In the genomic region with DNA sequence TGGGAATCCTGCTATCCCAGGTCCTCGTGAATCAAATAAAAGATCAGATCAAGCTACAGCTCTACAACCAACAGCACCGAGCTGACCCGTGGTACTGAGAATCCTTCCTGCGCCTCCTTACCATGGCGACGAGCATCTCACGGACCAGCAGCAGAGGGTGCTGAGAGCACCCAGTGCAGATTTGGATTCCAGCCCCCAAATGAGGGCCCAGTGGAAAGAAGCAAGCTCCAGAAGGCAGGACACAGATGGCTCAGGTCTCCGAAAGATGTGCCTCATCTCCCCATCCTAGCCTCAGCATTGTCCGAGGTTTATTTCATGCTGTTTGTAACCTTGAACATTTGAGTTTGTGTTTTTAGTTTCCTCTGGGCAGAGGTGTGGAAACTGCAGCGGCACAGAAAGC, we compare ENCODE assay signal across 9 mouse cellular contexts. TPM values are rescaled to one million over a fixed set of nuclear protein-coding genes. Genes with fewer than 3 reads are reported as not detected.
DNase-seq lines count a peak whose midpoint lies in the region; ATAC-seq lines count a peak whose summit lies in the region.
"Had no signal": no experiment of that assay in that cellular context is flagged by ENCODE, and none has a peak within 500 bp of the region (broad histone marks: within the 10 kb centered on the region; RNA-seq: fewer than 3 reads in every experiment).

No protein-coding gene starts in this region.

- H3K9me3 ChIP-seq in forebrain, embryonic 14.5 days (replicated peaks; ENCODE audit: control insufficient read depth, low read length), result no peaks in the 10 kb centered on the region
- no peaks in the 10 kb centered on the region for H3K9me3 ChIP-seq in midbrain, embryonic 16.5 days (replicated peaks; ENCODE audit: control insufficient read depth, low read length, poor library complexity, severe bottlenecking)

- intact Hi-C loops in left cerebral cortex, postnatal 36 days (cut with DNase I), result loop anchor here (5.0 kb wide), 1 partner anchor 100 kb away; no protein-coding TSS in a partner anchor
- intact Hi-C loops in left cerebral cortex, postnatal 25 days (cut with DNase I), result no loop called here

- H3K4me1 ChIP-seq in forebrain, embryonic 14.5 days (ENCODE audit: control insufficient read depth, insufficient read depth, low read length), result peaks cover 19% of the 10 kb centered on the region
- H3K4me1 ChIP-seq in midbrain, embryonic 16.5 days (ENCODE audit: control insufficient read depth, insufficient read depth, low read length), result peaks cover 16% of the 10 kb centered on the region

- WGBS in forebrain, embryonic 14.5 days, result 53% methylated on average over 10 of the region's 10 CpGs
- WGBS in midbrain, embryonic 16.5 days, result 49% methylated on average over 10 of the region's 10 CpGs

- H3K4me3 ChIP-seq in forebrain, embryonic 14.5 days (ENCODE audit: low read depth, low read length), result 0 out of 2 replicates have a peak overlapping the region, but pooled peaks have one; percentile 8
- H3K4me3 ChIP-seq in midbrain, embryonic 16.5 days (ENCODE audit: low read depth, low read length), result no peak overlapping the region

- peak; percentile 42 for ATAC-seq in frontal cortex, adult (ENCODE audit: low TSS enrichment)
- no peak; the same call in 1 of the 2 replicates for ATAC-seq in forebrain, embryonic 14.5 days
- ATAC-seq in midbrain, embryonic 16.5 days, result no peak
- ATAC-seq in CD4-positive, CD25-positive, alpha-beta regulatory T cell, adult 4 months, result no peak

- peak overlapping the region; percentile 49 for H3K4me2 ChIP-seq in forebrain, embryonic 14.5 days (ENCODE audit: low read length)
- peak overlapping the region; percentile 57 for H3K4me2 ChIP-seq in midbrain, embryonic 16.5 days (ENCODE audit: low read length)

- no peak overlapping the region for H3K27ac ChIP-seq in forebrain, embryonic 14.5 days (ENCODE audit: low read depth, low read length)
- peak overlapping the region; percentile 35; the same call in 1 of the 2 replicates for H3K27ac ChIP-seq in midbrain, embryonic 16.5 days (ENCODE audit: low read length)

- peak overlapping the region; percentile 37; the same call in 1 of the 2 replicates for H3K9ac ChIP-seq in forebrain, embryonic 14.5 days (ENCODE audit: low read length)
- peak overlapping the region; percentile 32 for H3K9ac ChIP-seq in midbrain, embryonic 16.5 days (ENCODE audit: low read depth, low read length)

- no peaks in the 10 kb centered on the region for H3K36me3 ChIP-seq in forebrain, embryonic 14.5 days (ENCODE audit: control insufficient read depth, insufficient read depth, low read length)
- H3K36me3 ChIP-seq in midbrain, embryonic 16.5 days (ENCODE audit: control insufficient read depth, insufficient read depth, low read length), result no peaks in the 10 kb centered on the region

- DNase-seq in frontal cortex, adult 2 months (ENCODE audit: extremely low spot score in 1 of 2, low spot score in 1 of 2), result no peak
- peak; percentile 12 to 29 for DNase-seq in left cerebral cortex, postnatal 36 days (ENCODE audit: low spot score in 2 of 2)
- no peak for DNase-seq in left cerebral cortex, postnatal 25 days (ENCODE audit: low spot score in 2 of 2)
- DNase-seq in forebrain, embryonic 14.5 days (ENCODE audit: low spot score), result no peak
- DNase-seq in retina, postnatal 1 day, result no peak
- DNase-seq: lung, adult 2 months had no signal

- no peaks in the 10 kb centered on the region for H3K27me3 ChIP-seq in forebrain, embryonic 14.5 days (replicated peaks; ENCODE audit: control insufficient read depth, insufficient read depth, low read length)
- H3K27me3 ChIP-seq in midbrain, embryonic 16.5 days (ENCODE audit: control insufficient read depth, insufficient read depth, low read depth, low read length), result no peaks in the 10 kb centered on the region

RNA-seq across cellular contexts. Expression of a gene that starts 17.8 kb away (rescaled TPM):
- polyA plus RNA-seq in frontal cortex, adult 2 months (2012; rRNA removed), result 10.2 and 10.4 TPM in 2 replicates
- total RNA-seq in left cerebral cortex, postnatal 36 days (2021), result 1 to 10 TPM; 8.1 to 9.0 TPM
- total RNA-seq in left cerebral cortex, postnatal 25 days (2021), result 1 to 10 TPM; 9.5 to 9.8 TPM
- 9.7 and 10.4 TPM in 2 replicates for polyA plus RNA-seq in forebrain, embryonic 14.5 days (2014; fragmentation: Nextera tagmentation; extraction: Ambion mirVana)
- 8.8 TPM in 2 replicates for polyA plus RNA-seq in midbrain, embryonic 16.5 days (2015; fragmentation: Nextera tagmentation; extraction: Ambion mirVana)
- under 1 TPM in 1 of 2 experiments, not detected in 1; 0.11 TPM for polyA plus RNA-seq in CD4-positive, CD25-positive, alpha-beta regulatory T cell, adult 4 months (2017; shearing (Covaris generic))

RNA-seq across cellular contexts. Expression of a gene that starts 23.5 kb away (rescaled TPM):
- polyA plus RNA-seq in frontal cortex, adult 2 months (2012; rRNA removed), result 26.6 and 28.7 TPM in 2 replicates
- total RNA-seq in left cerebral cortex, postnatal 36 days (2021), result 10 to 100 TPM; 28.0 TPM
- 10 to 100 TPM; 30.4 to 32.0 TPM for total RNA-seq in left cerebral cortex, postnatal 25 days (2021)
- 2.2 TPM in 2 replicates for polyA plus RNA-seq in forebrain, embryonic 14.5 days (2014; fragmentation: Nextera tagmentation; extraction: Ambion mirVana)
- 10.1 and 10.3 TPM in 2 replicates for polyA plus RNA-seq in midbrain, embryonic 16.5 days (2015; fragmentation: Nextera tagmentation; extraction: Ambion mirVana)
- polyA plus RNA-seq in CD4-positive, CD25-positive, alpha-beta regulatory T cell, adult 4 months (2017; shearing (Covaris generic)), result under 1 TPM in 1 of 2 experiments, not detected in 1; 0.20 TPM

RNA-seq across cellular contexts. Expression of a gene that starts 50.3 kb away (rescaled TPM):
- 117 and 118 TPM in 2 replicates for polyA plus RNA-seq in frontal cortex, adult 2 months (2012; rRNA removed)
- 100 to 1,000 TPM; 122 to 136 TPM for total RNA-seq in left cerebral cortex, postnatal 36 days (2021)
- 100 to 1,000 TPM; 114 to 137 TPM for total RNA-seq in left cerebral cortex, postnatal 25 days (2021)
- polyA plus RNA-seq in forebrain, embryonic 14.5 days (2014; fragmentation: Nextera tagmentation; extraction: Ambion mirVana), result 8.6 and 11.5 TPM in 2 replicates
- polyA plus RNA-seq in midbrain, embryonic 16.5 days (2015; fragmentation: Nextera tagmentation; extraction: Ambion mirVana), result 16.8 and 17.6 TPM in 2 replicates
- 100 to 1,000 TPM in 1 of 2 experiments, 10 to 100 TPM in 1; 87.8 to 108 TPM for polyA plus RNA-seq in CD4-positive, CD25-positive, alpha-beta regulatory T cell, adult 4 months (2017; shearing (Covaris generic))

Comparison
In these comparisons a context has a peak if more than half of its experiments do, and no peak if none do; other contexts are left out.
1. DNase-seq: peak in left cerebral cortex, postnatal 36 days (2 of 2); none in frontal cortex, adult 2 months (0 of 2), left cerebral cortex, postnatal 25 days (0 of 2), forebrain, embryonic 14.5 days (single experiment) and retina, postnatal 1 day (single experiment).